Mouse (Mus musculus) E14TG2a.4 (cell line): ENCODE measurements at regions not wholly inside any gene's neighbourhood (a gene's known extent, or its start where the extent isn't known, plus 50 kb on each side); places are given as distances from the start of the nearest gene placed in this dataset.

Experiments
- CTCF ChIP-seq: conservative IDR thresholded peaks from 2 replicates; pipeline ENCODE4 v1.5.1; 2014; ENCODE audit warnings: low read length
- NANOG ChIP-seq: IDR thresholded peaks from 2 replicates; pipeline ENCODE4 v1.6.1; 2014; ENCODE audit warnings: borderline replicate concordance, low read length, mixed read lengths

DNA sequence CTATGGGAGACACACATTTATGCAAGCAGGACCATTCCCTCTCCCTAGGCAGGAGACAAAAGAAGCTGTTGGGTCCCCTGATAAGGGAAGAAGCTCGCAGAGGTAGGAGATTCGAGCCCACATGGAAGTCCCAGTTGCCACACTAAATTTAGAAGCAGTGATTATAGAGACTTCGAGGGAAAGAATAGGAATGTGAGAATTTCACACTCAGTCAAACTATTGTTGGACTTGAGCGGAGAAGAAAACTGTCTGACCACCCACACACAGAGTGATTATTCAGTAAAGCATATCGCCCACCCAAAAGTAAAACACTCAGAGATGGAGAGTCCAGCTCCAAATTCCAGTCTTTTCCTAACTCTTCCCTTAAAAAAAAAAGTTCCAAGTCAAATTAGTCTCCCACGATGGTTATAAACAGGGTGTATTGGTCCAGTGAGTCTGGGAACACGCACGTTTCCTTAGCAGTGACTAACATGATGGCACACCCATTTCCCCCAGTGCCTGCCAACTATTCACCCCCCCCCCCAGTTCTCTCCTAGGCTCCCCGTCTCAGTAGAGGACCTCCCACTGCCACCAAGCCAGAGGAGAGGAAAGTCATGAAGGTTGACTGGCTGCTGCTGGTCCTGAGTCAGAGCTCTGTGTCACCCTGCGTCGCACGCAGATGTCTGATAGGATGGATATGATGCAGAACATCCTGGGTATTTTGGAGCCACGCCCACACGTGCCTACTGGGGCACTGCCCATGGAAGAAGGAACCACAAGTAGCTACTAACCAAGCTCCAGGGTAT, 120.1 kb downstream of the Tcp10c start:
- no peak for TF ChIP-seq CTCF
- TF ChIP-seq NANOG, result no peak
